Mouse (Mus musculus) heart, adult 11 months (tissue): ENCODE data around the gene Pask.

Experiments used
- DNase-seq: peaks from one replicate; pipeline ENCODE4 v3.0.0; 2022

Pask gene

GRCm38 (mm10) chr1:93277041-93277440 is 66.2 kb downstream of the Pask start:
- DNase-seq, result no peak

GRCm38 (mm10) chr1:93275561-93275960 is 67.7 kb downstream of the Pask start:
- no peak for DNase-seq

GRCm38 (mm10) chr1:93272409-93272821 is 70.9 kb downstream of the Pask start:
- DNase-seq, result peak; percentile 83

GRCm38 (mm10) chr1:93271751-93272150 is 71.5 kb downstream of the Pask start:
- DNase-seq, result peak; percentile 79

GRCm38 (mm10) chr1:93270516-93271240 is 72.6 kb downstream of the Pask start:
- DNase-seq, result peak; percentile 85

GRCm38 (mm10) chr1:93268246-93268645 is 75.0 kb downstream of the Pask start:
- peak; percentile 58 for DNase-seq

- DNase-seq, result peak; percentile 88
Observed at GRCm38 (mm10) chr1:93267207-93267606, 76.1 kb downstream of the Pask start.
